Mouse (Mus musculus): Measurements from ENCODE around the gene Dnajc24.

GRCm38 (mm10) chr2:105950131-105950530 is 53.2 kb downstream of the Dnajc24 start:
- no peak for TF ChIP-seq ZC3H11A (IDR thresholded peaks at IDR 0.05; ENCODE audit: low read depth, low read length)
- TF ChIP-seq CTCF (IDR thresholded peaks at IDR 0.05 in 2 of 3, conservative IDR thresholded peaks at IDR 0.05 in 1 of 3; ENCODE audit: control insufficient read depth in 1 of 3, insufficient read depth in 1 of 3, low read depth in 2 of 3, low read length in 3 of 3, poor library complexity in 1 of 3, severe bottlenecking in 1 of 3) = no peak
- TF ChIP-seq ZMIZ1 (IDR thresholded peaks at IDR 0.05; ENCODE audit: low read depth, low read length) = no peak
- no peak for TF ChIP-seq KAT2A (conservative IDR thresholded peaks at IDR 0.05; ENCODE audit: low read depth, low read length)
- no peak for TF ChIP-seq POLR2A (IDR thresholded peaks at IDR 0.05; ENCODE audit: control insufficient read depth in 1 of 2, insufficient read depth in 1 of 2, low read depth in 1 of 2, low read length in 2 of 2, poor library complexity in 1 of 2)
